19 mouse cellular contexts compared by ENCODE assay signal in genomic region chr4:115767647-115768467, GRCm38 (mm10). TPM values are rescaled to one million over a fixed set of nuclear protein-coding genes. Genes with fewer than 3 reads are reported as not detected.
DNase-seq lines count a peak whose midpoint lies in the region; ATAC-seq and TF ChIP-seq lines count a peak whose summit lies in the region.
"Had no signal": no experiment of that assay in that cellular context is flagged by ENCODE, and none has a peak within 500 bp of the region (broad histone marks: within the 10 kb centered on the region; RNA-seq: fewer than 3 reads in every experiment).

No protein-coding gene starts in this region.

- H3K4me1 ChIP-seq in hindbrain, embryonic 10.5 days (replicated peaks), result 0 out of 2 replicates have a peak, but pooled peaks cover 6% of the 10 kb centered on the region
- no peaks in the 10 kb centered on the region for H3K4me1 ChIP-seq in hindbrain, embryonic 16.5 days (ENCODE audit: control insufficient read depth, insufficient read depth, low read depth, low read length)
- no peaks in the 10 kb centered on the region for H3K4me1 ChIP-seq in lung, embryonic 15.5 days
- H3K4me1 ChIP-seq in intestine, postnatal 0 days (replicated peaks; ENCODE audit: control insufficient read depth, insufficient read depth, low read length), result no peaks in the 10 kb centered on the region
- H3K4me1 ChIP-seq in stomach, embryonic 16.5 days (ENCODE audit: control insufficient read depth, insufficient read depth, low read length), result no peaks in the 10 kb centered on the region
- H3K4me1 ChIP-seq: embryonic facial prominence, embryonic 12.5 days; heart, embryonic 12.5 days; liver, embryonic 13.5 days; midbrain, embryonic 13.5 days had no signal

- no peak; the same call in 1 of the 2 replicates for TF ChIP-seq CTCF in intestine, postnatal 0 days (IDR thresholded peaks at IDR 0.05; ENCODE audit: low read depth)

- no peak for DNase-seq in hindbrain, embryonic 10.5 days (ENCODE audit: low spot score)
- DNase-seq in lung, postnatal 14 days, result no peak
- no peak for DNase-seq in adrenal gland, adult 2 months
- DNase-seq: cerebellum, postnatal 10 days; heart, postnatal 36 days; liver, embryonic 13.5 days; lung, postnatal 4 days; right cerebral cortex, postnatal 4 days; thymus, postnatal 25 days had no signal

- WGBS in hindbrain, embryonic 10.5 days, result 57% methylated on average over 11 of the region's 11 CpGs
- WGBS in hindbrain, embryonic 16.5 days, result 31% methylated on average over 11 of the region's 11 CpGs
- 50% methylated on average over 11 of the region's 11 CpGs for WGBS in lung, embryonic 15.5 days
- 32% methylated on average over 11 of the region's 11 CpGs for WGBS in intestine, postnatal 0 days
- 49% methylated on average over 11 of the region's 11 CpGs for WGBS in stomach, embryonic 16.5 days

- peaks cover 88% of the 10 kb centered on the region for H3K36me3 ChIP-seq in hindbrain, embryonic 10.5 days
- peaks cover 10% of the 10 kb centered on the region for H3K36me3 ChIP-seq in hindbrain, embryonic 16.5 days (ENCODE audit: control insufficient read depth, insufficient read depth, low read length)
- peaks cover 35% of the 10 kb centered on the region for H3K36me3 ChIP-seq in lung, embryonic 15.5 days
- peaks cover 34% of the 10 kb centered on the region for H3K36me3 ChIP-seq in intestine, postnatal 0 days (ENCODE audit: control insufficient read depth, insufficient read depth)
- H3K36me3 ChIP-seq in stomach, embryonic 16.5 days (ENCODE audit: control insufficient read depth, insufficient read depth, low read length), result peaks cover 6% of the 10 kb centered on the region; the same call in 1 of the 2 replicates

- H3K9ac ChIP-seq in hindbrain, embryonic 16.5 days (ENCODE audit: low read depth, low read length), result no peak overlapping the region
- H3K9ac ChIP-seq in lung, embryonic 15.5 days, result no peak overlapping the region
- H3K9ac ChIP-seq in intestine, postnatal 0 days (ENCODE audit: low read depth, low read length), result no peak overlapping the region
- no peak overlapping the region; the same call in 1 of the 2 replicates for H3K9ac ChIP-seq in stomach, embryonic 16.5 days (ENCODE audit: low read length)
- H3K9ac ChIP-seq: embryonic facial prominence, embryonic 12.5 days; heart, embryonic 12.5 days; liver, embryonic 13.5 days; midbrain, embryonic 13.5 days had no signal

- no peak overlapping the region for H3K4me3 ChIP-seq in hindbrain, embryonic 10.5 days
- H3K4me3 ChIP-seq in hindbrain, embryonic 16.5 days (ENCODE audit: low read length), result no peak overlapping the region
- H3K4me3 ChIP-seq in lung, embryonic 15.5 days, result no peak overlapping the region
- H3K4me3 ChIP-seq in intestine, postnatal 0 days (ENCODE audit: low read depth, low read length), result no peak overlapping the region
- H3K4me3 ChIP-seq in stomach, embryonic 16.5 days (replicated peaks; ENCODE audit: low read length), result no peak overlapping the region
- H3K4me3 ChIP-seq: embryonic facial prominence, embryonic 12.5 days; heart, embryonic 12.5 days; liver, embryonic 13.5 days; midbrain, embryonic 13.5 days had no signal

- H3K27ac ChIP-seq in hindbrain, embryonic 10.5 days, result peak overlapping the region; percentile 1; the same call in 1 of the 2 replicates
- H3K27ac ChIP-seq in hindbrain, embryonic 16.5 days (ENCODE audit: low read depth, low read length), result no peak overlapping the region
- H3K27ac ChIP-seq in lung, embryonic 15.5 days, result peak overlapping the region; percentile 5
- H3K27ac ChIP-seq in intestine, postnatal 0 days (ENCODE audit: low read depth, low read length), result peak overlapping the region; percentile 63
- H3K27ac ChIP-seq in stomach, embryonic 16.5 days (ENCODE audit: low read length), result peak overlapping the region; percentile 87
- H3K27ac ChIP-seq: embryonic facial prominence, embryonic 12.5 days; liver, embryonic 13.5 days; midbrain, embryonic 13.5 days had no signal

- no peak for ATAC-seq in hindbrain, embryonic 16.5 days
- ATAC-seq in lung, embryonic 15.5 days (ENCODE audit: borderline replicate concordance, extremely low read depth, low FRiP score, low TSS enrichment), result no peak
- peak; percentile 81 for ATAC-seq in intestine, postnatal 0 days
- ATAC-seq in stomach, embryonic 16.5 days (ENCODE audit: insufficient read depth, low FRiP score), result peak; percentile 84
- ATAC-seq in monocyte, adult 5-6 weeks (replicated peaks; ENCODE audit: insufficient number of reproducible peaks, low FRiP score, low TSS enrichment, poor library complexity, severe bottlenecking), result no peak
- ATAC-seq: activated CD4-positive, CD25-positive, alpha-beta regulatory T cell, adult 4 months; midbrain, embryonic 13.5 days had no signal

- no peaks in the 10 kb centered on the region for H3K27me3 ChIP-seq in hindbrain, embryonic 10.5 days (ENCODE audit: insufficient read depth, poor library complexity, severe bottlenecking)
- no peaks in the 10 kb centered on the region for H3K27me3 ChIP-seq in hindbrain, embryonic 16.5 days (replicated peaks; ENCODE audit: control insufficient read depth, insufficient read depth, low read length)
- no peaks in the 10 kb centered on the region for H3K27me3 ChIP-seq in lung, embryonic 15.5 days
- no peaks in the 10 kb centered on the region for H3K27me3 ChIP-seq in intestine, postnatal 0 days (replicated peaks; ENCODE audit: control insufficient read depth, insufficient read depth, low read length)
- H3K27me3 ChIP-seq in stomach, embryonic 16.5 days (ENCODE audit: control insufficient read depth, insufficient read depth, low read length), result no peaks in the 10 kb centered on the region
- H3K27me3 ChIP-seq: embryonic facial prominence, embryonic 12.5 days; heart, embryonic 12.5 days; liver, embryonic 13.5 days; midbrain, embryonic 13.5 days had no signal

- H3K4me2 ChIP-seq in hindbrain, embryonic 16.5 days (ENCODE audit: low read length), result no peak overlapping the region
- H3K4me2 ChIP-seq in lung, embryonic 15.5 days, result no peak overlapping the region
- peak overlapping the region; percentile 32; the same call in 1 of the 2 replicates for H3K4me2 ChIP-seq in intestine, postnatal 0 days (replicated peaks; ENCODE audit: low read depth)
- peak overlapping the region; percentile 34 for H3K4me2 ChIP-seq in stomach, embryonic 16.5 days (ENCODE audit: low read depth, low read length)
- H3K4me2 ChIP-seq: embryonic facial prominence, embryonic 12.5 days; heart, embryonic 12.5 days; liver, embryonic 13.5 days; midbrain, embryonic 13.5 days had no signal

- no peaks in the 10 kb centered on the region for H3K9me3 ChIP-seq in hindbrain, embryonic 10.5 days
- H3K9me3 ChIP-seq in hindbrain, embryonic 16.5 days (ENCODE audit: control insufficient read depth, low read length), result no peaks in the 10 kb centered on the region
- no peaks in the 10 kb centered on the region for H3K9me3 ChIP-seq in lung, embryonic 15.5 days
- H3K9me3 ChIP-seq in intestine, postnatal 0 days (ENCODE audit: control insufficient read depth), result no peaks in the 10 kb centered on the region
- H3K9me3 ChIP-seq in stomach, embryonic 16.5 days (replicated peaks; ENCODE audit: control insufficient read depth, low read length), result no peaks in the 10 kb centered on the region
- H3K9me3 ChIP-seq: embryonic facial prominence, embryonic 12.5 days; heart, embryonic 12.5 days; liver, embryonic 13.5 days; midbrain, embryonic 13.5 days had no signal

RNA-seq across cellular contexts. Expression of gene Tex38, which starts 13.0 kb away (rescaled TPM):
- polyA plus RNA-seq in hindbrain, embryonic 10.5 days (2016; fragmentation: Nextera tagmentation; extraction: Ambion mirVana), result 0.20 TPM in 1 of 2 replicates, not detected in the other
- polyA plus RNA-seq in hindbrain, embryonic 16.5 days (2015; fragmentation: Nextera tagmentation; extraction: Ambion mirVana), result 0.20 and 0.33 TPM in 2 replicates
- polyA plus RNA-seq in lung, embryonic 15.5 days (2015; fragmentation: Nextera tagmentation; extraction: Ambion mirVana), result 0.20 and 0.32 TPM in 2 replicates
- polyA plus RNA-seq in intestine, postnatal 0 days (2015; fragmentation: Nextera tagmentation; extraction: Ambion mirVana), result 0.33 and 0.44 TPM in 2 replicates
- polyA plus RNA-seq in stomach, embryonic 16.5 days (2015; fragmentation: Nextera tagmentation; extraction: Ambion mirVana), result 0.28 TPM in 1 of 2 replicates, not detected in the other
- total RNA-seq in adrenal gland, adult 2 months (2021), result 1 to 10 TPM; 1.6 to 6.5 TPM
- polyA plus RNA-seq in adrenal gland, adult 2 months (2012; rRNA removed), result 0.38 and 1.1 TPM in 2 replicates
- not detected in 3 replicates for total RNA-seq in monocyte, adult 5-6 weeks (2017)
- total RNA-seq: layer of hippocampus, adult 18-20 months had no signal
- polyA plus RNA-seq: liver, embryonic 13.5 days had no signal

RNA-seq across cellular contexts. Expression of gene Atpaf1, which starts 16.8 kb away (rescaled TPM):
- 38.3 and 49.9 TPM in 2 replicates for polyA plus RNA-seq in hindbrain, embryonic 10.5 days (2016; fragmentation: Nextera tagmentation; extraction: Ambion mirVana)
- 37.7 and 38.6 TPM in 2 replicates for polyA plus RNA-seq in hindbrain, embryonic 16.5 days (2015; fragmentation: Nextera tagmentation; extraction: Ambion mirVana)
- 50.7 and 52.0 TPM in 2 replicates for polyA plus RNA-seq in lung, embryonic 15.5 days (2015; fragmentation: Nextera tagmentation; extraction: Ambion mirVana)
- polyA plus RNA-seq in intestine, postnatal 0 days (2015; fragmentation: Nextera tagmentation; extraction: Ambion mirVana), result 40.8 and 43.2 TPM in 2 replicates
- polyA plus RNA-seq in stomach, embryonic 16.5 days (2015; fragmentation: Nextera tagmentation; extraction: Ambion mirVana), result 33.7 and 36.2 TPM in 2 replicates
- total RNA-seq in adrenal gland, adult 2 months (2021), result 10 to 100 TPM; 41.9 to 72.8 TPM
- polyA plus RNA-seq in adrenal gland, adult 2 months (2012; rRNA removed), result 90.6 and 92.6 TPM in 2 replicates
- total RNA-seq in monocyte, adult 5-6 weeks (2017), result 3.2 to 9.0 TPM (median 7.3 TPM) in 3 replicates

RNA-seq across cellular contexts. Expression of gene Efcab14, which starts 30.3 kb away (rescaled TPM):
- 31.0 and 33.7 TPM in 2 replicates for polyA plus RNA-seq in hindbrain, embryonic 10.5 days (2016; fragmentation: Nextera tagmentation; extraction: Ambion mirVana)
- polyA plus RNA-seq in hindbrain, embryonic 16.5 days (2015; fragmentation: Nextera tagmentation; extraction: Ambion mirVana), result 16.1 and 19.0 TPM in 2 replicates
- polyA plus RNA-seq in lung, embryonic 15.5 days (2015; fragmentation: Nextera tagmentation; extraction: Ambion mirVana), result 30.6 and 34.6 TPM in 2 replicates
- 33.3 and 35.0 TPM in 2 replicates for polyA plus RNA-seq in intestine, postnatal 0 days (2015; fragmentation: Nextera tagmentation; extraction: Ambion mirVana)
- polyA plus RNA-seq in stomach, embryonic 16.5 days (2015; fragmentation: Nextera tagmentation; extraction: Ambion mirVana), result 30.1 and 31.3 TPM in 2 replicates
- total RNA-seq in adrenal gland, adult 2 months (2021), result 10 to 100 TPM; 82.3 to 86.1 TPM
- 29.4 and 31.3 TPM in 2 replicates for polyA plus RNA-seq in adrenal gland, adult 2 months (2012; rRNA removed)
- total RNA-seq in monocyte, adult 5-6 weeks (2017), result 23.1 to 39.7 TPM (median 23.5 TPM) in 3 replicates

Comparison
In these comparisons a context has a peak if more than half of its experiments do, and no peak if none do; other contexts are left out.
1. ATAC-seq: peak in intestine, postnatal 0 days (single experiment) and stomach, embryonic 16.5 days (single experiment); none in hindbrain, embryonic 16.5 days (single experiment), lung, embryonic 15.5 days (single experiment) and monocyte, adult 5-6 weeks (single experiment).
2. H3K4me2 ChIP-seq: peak in intestine, postnatal 0 days (single experiment) and stomach, embryonic 16.5 days (single experiment); none in hindbrain, embryonic 16.5 days (single experiment) and lung, embryonic 15.5 days (single experiment).